ENCODE assay signal across 8 mouse cellular contexts in the genomic region with DNA sequence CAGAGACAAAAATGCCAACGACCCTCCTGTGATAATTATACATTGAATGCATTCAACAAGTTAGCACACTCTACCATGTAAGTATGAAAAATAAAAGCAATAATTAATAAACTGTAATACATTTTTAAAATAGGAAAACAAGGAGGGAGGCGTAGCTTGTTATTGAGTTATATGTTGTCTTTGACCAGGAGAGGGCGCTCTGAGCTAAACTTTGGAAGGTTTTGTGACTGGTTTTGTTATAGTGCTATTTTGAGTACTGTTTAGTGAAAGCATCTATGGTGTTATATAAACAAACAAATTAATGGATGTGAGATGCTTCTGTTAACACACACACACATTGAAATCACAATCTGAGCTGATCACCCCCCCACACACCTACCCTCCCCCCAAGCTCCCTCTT.
DNase-seq lines count a peak whose midpoint lies in the region; ATAC-seq lines count a peak whose summit lies in the region.

No protein-coding gene starts in this region.

- no peaks in the 10 kb centered on the region for H3K36me3 ChIP-seq in hindbrain, embryonic 11.5 days (ENCODE audit: control insufficient read depth, insufficient read depth, low read length)
- no peaks in the 10 kb centered on the region for H3K36me3 ChIP-seq in hindbrain, embryonic 12.5 days
- no peaks in the 10 kb centered on the region for H3K36me3 ChIP-seq in midbrain, embryonic 16.5 days (ENCODE audit: control insufficient read depth, insufficient read depth, low read length)
- no peaks in the 10 kb centered on the region for H3K36me3 ChIP-seq in heart, embryonic 10.5 days

- peaks cover 2% of the 10 kb centered on the region; the same call in 1 of the 2 replicates for H3K27me3 ChIP-seq in hindbrain, embryonic 11.5 days (ENCODE audit: control insufficient read depth, insufficient read depth, low read length)
- peaks cover 12% of the 10 kb centered on the region; the same call in 1 of the 2 replicates for H3K27me3 ChIP-seq in hindbrain, embryonic 12.5 days
- H3K27me3 ChIP-seq in midbrain, embryonic 16.5 days (ENCODE audit: control insufficient read depth, insufficient read depth, low read depth, low read length) = no peaks in the 10 kb centered on the region
- no peaks in the 10 kb centered on the region for H3K27me3 ChIP-seq in heart, embryonic 10.5 days (ENCODE audit: insufficient read depth, poor library complexity, severe bottlenecking)

- ATAC-seq in hindbrain, embryonic 11.5 days (ENCODE audit: low FRiP score) = no peak
- ATAC-seq in hindbrain, embryonic 12.5 days (ENCODE audit: low FRiP score) = no peak
- ATAC-seq in midbrain, embryonic 16.5 days = peak; percentile 37

- no peak overlapping the region for H3K9ac ChIP-seq in hindbrain, embryonic 11.5 days (ENCODE audit: low read depth, low read length)
- H3K9ac ChIP-seq in hindbrain, embryonic 12.5 days = no peak overlapping the region
- H3K9ac ChIP-seq in midbrain, embryonic 16.5 days (ENCODE audit: low read depth, low read length) = no peak overlapping the region

- DNase-seq in hindbrain, embryonic 11.5 days (ENCODE audit: low spot score) = peak; percentile 86
- DNase-seq in thymus, postnatal 4 days = peak; percentile 33
- no peak for DNase-seq in thymus, postnatal 25 days
- DNase-seq in fibroblast of lung, adult 2 months (ENCODE audit: low read depth) = peak; percentile 17
- no peak for DNase-seq in thymus, adult 18-20 months
- no peak for DNase-seq in heart, embryonic 10.5 days (ENCODE audit: low spot score)

- H3K4me1 ChIP-seq in hindbrain, embryonic 11.5 days (replicated peaks; ENCODE audit: control insufficient read depth, insufficient read depth, low read length) = no peaks in the 10 kb centered on the region
- no peaks in the 10 kb centered on the region for H3K4me1 ChIP-seq in hindbrain, embryonic 12.5 days
- no peaks in the 10 kb centered on the region for H3K4me1 ChIP-seq in midbrain, embryonic 16.5 days (ENCODE audit: control insufficient read depth, insufficient read depth, low read length)
- H3K4me1 ChIP-seq in heart, embryonic 10.5 days = no peaks in the 10 kb centered on the region

- no peaks in the 10 kb centered on the region for H3K9me3 ChIP-seq in hindbrain, embryonic 11.5 days (ENCODE audit: control insufficient read depth, low read length)
- no peaks in the 10 kb centered on the region for H3K9me3 ChIP-seq in hindbrain, embryonic 12.5 days (replicated peaks)
- no peaks in the 10 kb centered on the region for H3K9me3 ChIP-seq in midbrain, embryonic 16.5 days (replicated peaks; ENCODE audit: control insufficient read depth, low read length, poor library complexity, severe bottlenecking)
- no peaks in the 10 kb centered on the region for H3K9me3 ChIP-seq in heart, embryonic 10.5 days

- 18% methylated on average over 3 of the region's 3 CpGs for WGBS in hindbrain, embryonic 11.5 days
- 19% methylated on average over 3 of the region's 3 CpGs for WGBS in hindbrain, embryonic 12.5 days
- WGBS in midbrain, embryonic 16.5 days = 17% methylated on average over 3 of the region's 3 CpGs
- WGBS in heart, embryonic 10.5 days = 21% methylated on average over 3 of the region's 3 CpGs

- H3K27ac ChIP-seq in hindbrain, embryonic 11.5 days (ENCODE audit: low read depth, low read length) = no peak overlapping the region
- H3K27ac ChIP-seq in hindbrain, embryonic 12.5 days = no peak overlapping the region
- H3K27ac ChIP-seq in midbrain, embryonic 16.5 days (ENCODE audit: low read length) = no peak overlapping the region
- H3K27ac ChIP-seq in heart, embryonic 10.5 days = no peak overlapping the region

- no peak overlapping the region for H3K4me2 ChIP-seq in hindbrain, embryonic 11.5 days (replicated peaks; ENCODE audit: low read depth, low read length)
- H3K4me2 ChIP-seq in hindbrain, embryonic 12.5 days (replicated peaks) = no peak overlapping the region
- no peak overlapping the region for H3K4me2 ChIP-seq in midbrain, embryonic 16.5 days (ENCODE audit: low read length)

- H3K4me3 ChIP-seq in hindbrain, embryonic 11.5 days (ENCODE audit: low read depth, low read length) = no peak overlapping the region
- no peak overlapping the region for H3K4me3 ChIP-seq in hindbrain, embryonic 12.5 days
- H3K4me3 ChIP-seq in midbrain, embryonic 16.5 days (ENCODE audit: low read depth, low read length) = no peak overlapping the region
- no peak overlapping the region for H3K4me3 ChIP-seq in heart, embryonic 10.5 days

Comparison
In these comparisons a context has a peak if more than half of its experiments do, and no peak if none do; other contexts are left out.
1. DNase-seq: peak in hindbrain, embryonic 11.5 days (single experiment), thymus, postnatal 4 days (single experiment) and fibroblast of lung, adult 2 months (single experiment); none in thymus, postnatal 25 days (single experiment), thymus, adult 18-20 months (0 of 2) and heart, embryonic 10.5 days (single experiment).